Mouse (Mus musculus): ENCODE data around the gene Nup214.

Nup214 gene

GRCm38 (mm10) chr2:32095351-32096121 lies 121.3 kb downstream of the Nup214 start, which contains the start of gene Plpp7:
TSS of gene Plpp7 (plus strand) at chr2:32095528.
- DNase-seq (ENCODE audit: low read depth, low spot score) = peak; percentile 45

GRCm38 (mm10) chr2:32096122-32096420 lies 121.8 kb downstream of the Nup214 start:
- DNase-seq (ENCODE audit: low read depth, low spot score) = no peak

- DNase-seq (ENCODE audit: low read depth, low spot score) = peak; percentile 62
Measured at GRCm38 (mm10) chr2:32102944-32103343, 128.7 kb downstream of the Nup214 start.

- no peak for DNase-seq (ENCODE audit: low read depth, low spot score)
Measured at GRCm38 (mm10) chr2:32103557-32103956, 129.3 kb downstream of the Nup214 start.
